ENCODE assay signal across 7 mouse cellular contexts in the genomic region with DNA sequence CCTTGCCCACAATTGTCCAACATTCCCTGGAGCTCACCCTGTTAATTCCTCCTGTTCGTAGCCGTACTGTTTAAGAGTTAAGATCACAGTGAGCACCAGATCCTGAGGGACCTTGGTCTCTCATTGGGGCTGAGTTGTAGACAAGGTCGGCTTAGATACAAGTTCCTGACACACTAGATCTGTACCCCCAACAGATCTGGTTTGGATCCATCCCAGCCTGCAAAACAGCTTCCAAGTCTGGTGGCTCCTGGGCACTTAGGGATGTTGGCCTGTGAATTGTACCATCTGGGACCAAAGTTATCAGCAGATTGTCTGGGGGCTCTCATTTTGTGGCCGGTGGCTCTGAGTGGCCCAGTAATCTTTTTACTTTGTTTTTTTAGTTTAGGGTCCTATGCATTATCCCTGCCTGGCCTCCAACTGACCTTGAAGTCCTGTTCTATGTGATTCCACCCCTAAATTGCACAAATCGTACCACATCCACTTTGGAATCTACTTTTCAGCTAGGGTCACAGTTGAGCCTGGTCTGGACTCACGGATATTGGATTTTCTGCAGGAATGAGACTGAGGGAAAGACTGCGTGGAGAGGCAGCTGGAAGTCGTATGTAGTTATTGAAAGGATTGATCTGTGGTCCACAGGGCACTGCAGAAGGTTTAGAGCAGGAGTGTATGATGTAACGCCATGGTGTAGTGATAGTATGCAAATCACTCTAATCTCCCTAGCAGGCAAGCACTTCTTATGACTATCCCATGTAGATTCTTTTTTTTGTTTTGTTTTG. TPM values are rescaled to one million over a fixed set of nuclear protein-coding genes. Genes with fewer than 3 reads are reported as not detected.
DNase-seq lines count a peak whose midpoint lies in the region; ATAC-seq and TF ChIP-seq lines count a peak whose summit lies in the region.

A gene (minus strand): TSS at position 52 of the 776 bp plus-strand sequence.

- peaks cover 17% of the 10 kb centered on the region for H3K4me1 ChIP-seq in thymus, adult 2 months (replicated peaks; ENCODE audit: control insufficient read depth, insufficient read depth, low read length)
- 0 out of 2 replicates have a peak, but pooled peaks cover 6% of the 10 kb centered on the region for H3K4me1 ChIP-seq in embryonic fibroblast, embryonic 13.5 days (ENCODE audit: control insufficient read depth, insufficient read depth, low read length)
- H3K4me1 ChIP-seq in limb, embryonic 11.5 days (ENCODE audit: control insufficient read depth, insufficient read depth, low read length): peaks cover 15% of the 10 kb centered on the region

- H3K36me3 ChIP-seq in thymus, adult 2 months (ENCODE audit: control insufficient read depth, insufficient read depth, low read length): no peaks in the 10 kb centered on the region
- peaks cover 5% of the 10 kb centered on the region for H3K36me3 ChIP-seq in limb, embryonic 11.5 days (ENCODE audit: control insufficient read depth, insufficient read depth, low read length)

- peak within 1 kb of the TSS; percentile 99 for H3K4me3 ChIP-seq in thymus, adult 2 months (ENCODE audit: control insufficient read depth, insufficient read depth, low read length)
- peak within 1 kb of the TSS; percentile 92 for H3K4me3 ChIP-seq in embryonic fibroblast, embryonic 13.5 days (ENCODE audit: insufficient read depth, low read length)
- H3K4me3 ChIP-seq in limb, embryonic 11.5 days (ENCODE audit: low read depth, low read length): peak within 1 kb of the TSS; percentile 100

- no peaks in the 10 kb centered on the region for H3K9me3 ChIP-seq in limb, embryonic 11.5 days (ENCODE audit: control insufficient read depth, low read length)

- peak within 1 kb of the TSS; percentile 98; the same call in 1 of the 2 replicates for H3K4me2 ChIP-seq in limb, embryonic 11.5 days (ENCODE audit: low read depth, severe bottlenecking)

- intact Hi-C loops in heart, postnatal 10 days (cut with DNase I): loop anchor here (2.0 to 5.0 kb wide), 4 partner anchors 86 to 257 kb away; a partner anchor contains a TSS

- DNase-seq in thymus, adult 2 months: no peak
- no peak for DNase-seq in thymus, adult 18-20 months
- DNase-seq in heart, postnatal 10 days: no peak
- no peak for DNase-seq in limb, embryonic 11.5 days (ENCODE audit: low spot score)
- no peak for DNase-seq in cerebellum, adult 9-11 months

- H3K9ac ChIP-seq in limb, embryonic 11.5 days (ENCODE audit: low read length): peak within 1 kb of the TSS; percentile 100

- 92% methylated on average over 9 of the region's 9 CpGs for WGBS in thymus, adult 2 months
- 90% methylated on average over 9 of the region's 9 CpGs for WGBS in limb, embryonic 11.5 days

- no peak for TF ChIP-seq CTCF in thymus, adult 2 months (IDR thresholded peaks at IDR 0.05; ENCODE audit: borderline replicate concordance, control insufficient read depth, extremely low read depth, insufficient read depth, low read length, poor library complexity)
- TF ChIP-seq CTCF in embryonic fibroblast, embryonic 13.5 days (IDR thresholded peaks at IDR 0.05; ENCODE audit: borderline replicate concordance, insufficient read depth, low read length): no peak

- no peak for ATAC-seq in limb, embryonic 11.5 days (ENCODE audit: insufficient number of reproducible peaks, low FRiP score, low TSS enrichment, low read depth)
- ATAC-seq in neutrophil, adult 5-6 weeks (ENCODE audit: extremely low read depth, insufficient number of reproducible peaks, low FRiP score, poor library complexity, severe bottlenecking): no peak

- peak within 1 kb of the TSS; percentile 84 for H3K27ac ChIP-seq in thymus, adult 2 months (ENCODE audit: control insufficient read depth, insufficient read depth, low read length)
- peak within 1 kb of the TSS; percentile 98 for H3K27ac ChIP-seq in embryonic fibroblast, embryonic 13.5 days (ENCODE audit: insufficient read depth, low read length)
- H3K27ac ChIP-seq in limb, embryonic 11.5 days (replicated peaks; ENCODE audit: low read depth, low read length): peak within 1 kb of the TSS; percentile 98

- H3K27me3 ChIP-seq in thymus, adult 2 months (ENCODE audit: control insufficient read depth, insufficient read depth, low read length): no peaks in the 10 kb centered on the region
- no peaks in the 10 kb centered on the region for H3K27me3 ChIP-seq in limb, embryonic 11.5 days (ENCODE audit: control insufficient read depth, insufficient read depth, low read length)

- no peak for TF ChIP-seq POLR2A in thymus, adult 2 months (IDR thresholded peaks at IDR 0.05; ENCODE audit: control insufficient read depth, extremely low read depth, insufficient read depth, low read length, poor library complexity)
- no peak; the same call in 1 of the 2 replicates for TF ChIP-seq POLR2A in embryonic fibroblast, embryonic 13.5 days (IDR thresholded peaks at IDR 0.05; ENCODE audit: low read depth, low read length)

RNA-seq across cellular contexts. Expression of the gene that starts here (rescaled TPM):
- 304 and 316 TPM in 2 replicates for polyA plus RNA-seq in thymus, adult 2 months (2012; rRNA removed)
- polyA plus RNA-seq in embryonic fibroblast, embryonic 13.5 days (2011; ENCODE audit: insufficient read length, low read depth, missing spikeins): 296 and 315 TPM in 2 replicates
- 100 to 1,000 TPM; 166 to 173 TPM for total RNA-seq in heart, postnatal 10 days (2021)
- polyA plus RNA-seq in limb, embryonic 11.5 days (2014; fragmentation: Nextera tagmentation; extraction: Ambion mirVana): 922 and 923 TPM in 2 replicates
- 303 and 329 TPM in 2 replicates for total RNA-seq in neutrophil, adult 5-6 weeks (2017)
